Mouse (Mus musculus): ENCODE results near the gene Mpdu1. TPM values are rescaled to one million over a fixed set of nuclear protein-coding genes. Genes with fewer than 3 reads are reported as not detected.
"Not testable (repeated sequence)": the region's sequence is repeated elsewhere in the genome, so short reads cannot be mapped to it uniquely, and the experiment has no call there.

Gene Mpdu1
- total RNA-seq, 1 experiment from 2014 or later, result 56.3 TPM

- no peak for ATAC-seq (replicated peaks; ENCODE audit: insufficient number of reproducible peaks, low FRiP score, low TSS enrichment, poor library complexity, severe bottlenecking)
Measured at GRCm38 (mm10) chr11:69633128-69633866, 29.1 kb downstream of the Mpdu1 start.

- peak; percentile 90 for ATAC-seq (replicated peaks; ENCODE audit: insufficient number of reproducible peaks, low FRiP score, low TSS enrichment, poor library complexity, severe bottlenecking)
Measured at GRCm38 (mm10) chr11:69632284-69633089, 30.0 kb downstream of the Mpdu1 start, which contains the start of gene Fxr2. Fxr2 (plus strand) TSS chr11:69632990.

GRCm38 (mm10) chr11:69629802-69630201 lies 32.6 kb downstream of the Mpdu1 start:
- ATAC-seq (replicated peaks; ENCODE audit: insufficient number of reproducible peaks, low FRiP score, low TSS enrichment, poor library complexity, severe bottlenecking), result no peak

- ATAC-seq (replicated peaks; ENCODE audit: insufficient number of reproducible peaks, low FRiP score, low TSS enrichment, poor library complexity, severe bottlenecking), result peak; percentile 55
Measured at GRCm38 (mm10) chr11:69628286-69628685, 34.2 kb downstream of the Mpdu1 start.

GRCm38 (mm10) chr11:69624339-69624738 lies 38.1 kb downstream of the Mpdu1 start:
- ATAC-seq (replicated peaks; ENCODE audit: insufficient number of reproducible peaks, low FRiP score, low TSS enrichment, poor library complexity, severe bottlenecking), result not testable (repeated sequence)

GRCm38 (mm10) chr11:69623006-69623405 lies 39.4 kb downstream of the Mpdu1 start:
- no peak for ATAC-seq (replicated peaks; ENCODE audit: insufficient number of reproducible peaks, low FRiP score, low TSS enrichment, poor library complexity, severe bottlenecking)

- no peak for ATAC-seq (replicated peaks; ENCODE audit: insufficient number of reproducible peaks, low FRiP score, low TSS enrichment, poor library complexity, severe bottlenecking)
Measured at GRCm38 (mm10) chr11:69622406-69622805, 40.0 kb downstream of the Mpdu1 start.

GRCm38 (mm10) chr11:69621571-69622268 lies 40.7 kb downstream of the Mpdu1 start, which contains the start of gene Sat2:
Sat2 (plus strand) TSS chr11:69622024.
- no peak for ATAC-seq (replicated peaks; ENCODE audit: insufficient number of reproducible peaks, low FRiP score, low TSS enrichment, poor library complexity, severe bottlenecking)

GRCm38 (mm10) chr11:69620394-69621081 lies 41.9 kb downstream of the Mpdu1 start:
- no peak for ATAC-seq (replicated peaks; ENCODE audit: insufficient number of reproducible peaks, low FRiP score, low TSS enrichment, poor library complexity, severe bottlenecking)

- no peak for ATAC-seq (replicated peaks; ENCODE audit: insufficient number of reproducible peaks, low FRiP score, low TSS enrichment, poor library complexity, severe bottlenecking)
Measured at GRCm38 (mm10) chr11:69617805-69618204, 44.6 kb downstream of the Mpdu1 start, which contains the start of gene Shbg. Shbg (minus strand) TSS chr11:69617905.

GRCm38 (mm10) chr11:69616781-69617180 lies 45.7 kb downstream of the Mpdu1 start:
- no peak for ATAC-seq (replicated peaks; ENCODE audit: insufficient number of reproducible peaks, low FRiP score, low TSS enrichment, poor library complexity, severe bottlenecking)

- not testable (repeated sequence) for ATAC-seq (replicated peaks; ENCODE audit: insufficient number of reproducible peaks, low FRiP score, low TSS enrichment, poor library complexity, severe bottlenecking)
Measured at GRCm38 (mm10) chr11:69614257-69614588, 48.2 kb downstream of the Mpdu1 start.

GRCm38 (mm10) chr11:69613553-69614256 lies 48.7 kb downstream of the Mpdu1 start:
- ATAC-seq (replicated peaks; ENCODE audit: insufficient number of reproducible peaks, low FRiP score, low TSS enrichment, poor library complexity, severe bottlenecking), result no peak

GRCm38 (mm10) chr11:69610899-69611298 lies 51.5 kb downstream of the Mpdu1 start:
- ATAC-seq (replicated peaks; ENCODE audit: insufficient number of reproducible peaks, low FRiP score, low TSS enrichment, poor library complexity, severe bottlenecking), result no peak

- ATAC-seq (replicated peaks; ENCODE audit: insufficient number of reproducible peaks, low FRiP score, low TSS enrichment, poor library complexity, severe bottlenecking), result no peak
Measured at GRCm38 (mm10) chr11:69609416-69609815, 53.0 kb downstream of the Mpdu1 start.

GRCm38 (mm10) chr11:69608525-69608924 lies 53.9 kb downstream of the Mpdu1 start:
- ATAC-seq (replicated peaks; ENCODE audit: insufficient number of reproducible peaks, low FRiP score, low TSS enrichment, poor library complexity, severe bottlenecking), result no peak

- ATAC-seq (replicated peaks; ENCODE audit: insufficient number of reproducible peaks, low FRiP score, low TSS enrichment, poor library complexity, severe bottlenecking), result no peak
Measured at GRCm38 (mm10) chr11:69606832-69607231, 55.6 kb downstream of the Mpdu1 start.

Data from monocyte, adult 5-6 weeks (primary cell).